Mouse (Mus musculus) kidney, adult 11 months (tissue): ENCODE data around the gene Rad51ap2.
A peak's percentile ranks its signal among the peaks of the same experiment; 100 is the strongest.

ENCODE experiments used
- DNase-seq: peaks from one replicate; pipeline ENCODE4 v3.0.0; 2022

Rad51ap2 gene

GRCm38 (mm10) chr12:11455549-11456194 lies at the start of gene Rad51ap2:
Rad51ap2 (plus strand) TSS chr12:11456079.
- peak; percentile 77 for DNase-seq

- no peak for DNase-seq
Observed at GRCm38 (mm10) chr12:11407679-11408078, 48.2 kb upstream of the Rad51ap2 start.

GRCm38 (mm10) chr12:11418112-11418511 lies 37.8 kb upstream of the Rad51ap2 start:
- DNase-seq = no peak

- no peak for DNase-seq
Observed at GRCm38 (mm10) chr12:11427396-11427795, 28.5 kb upstream of the Rad51ap2 start.

GRCm38 (mm10) chr12:11433126-11433525 lies 22.8 kb upstream of the Rad51ap2 start:
- no peak for DNase-seq

GRCm38 (mm10) chr12:11433716-11434115 lies 22.2 kb upstream of the Rad51ap2 start:
- no peak for DNase-seq

- DNase-seq = no peak
Observed at GRCm38 (mm10) chr12:11434446-11434845, 21.4 kb upstream of the Rad51ap2 start.

GRCm38 (mm10) chr12:11435246-11436022 lies 20.4 kb upstream of the Rad51ap2 start:
- no peak for DNase-seq

- DNase-seq = no peak
Observed at GRCm38 (mm10) chr12:11436023-11436350, 19.9 kb upstream of the Rad51ap2 start.

GRCm38 (mm10) chr12:11436497-11437265 lies 19.2 kb upstream of the Rad51ap2 start, which contains the start of gene Vsnl1:
Vsnl1 (minus strand) TSS chr12:11436613.
- peak; percentile 36 for DNase-seq

- peak; percentile 42 for DNase-seq
Observed at GRCm38 (mm10) chr12:11437266-11437906, 18.5 kb upstream of the Rad51ap2 start.

GRCm38 (mm10) chr12:11437907-11438447 lies 17.9 kb upstream of the Rad51ap2 start:
- DNase-seq = no peak

- no peak for DNase-seq
Observed at GRCm38 (mm10) chr12:11454146-11454545, 1.7 kb upstream of the Rad51ap2 start.

GRCm38 (mm10) chr12:11456213-11456612 lies 334 bp downstream of the Rad51ap2 start:
- peak; percentile 3 for DNase-seq

- DNase-seq = no peak
Observed at GRCm38 (mm10) chr12:11456632-11457031, 753 bp downstream of the Rad51ap2 start.
